Mouse (Mus musculus) lung, adult 2 months (tissue): ENCODE data around the gene Cyren.

ENCODE experiments used
- CTCF ChIP-seq: fragments of 200-500 bp; IDR thresholded peaks from 2 replicates; pipeline ENCODE4 v1.5.1; 2011; ENCODE audit warnings: mild to moderate bottlenecking, low read length, control low read depth; ENCODE audit not compliant: insufficient read depth
- POLR2A ChIP-seq: fragments of 200-500 bp; IDR thresholded peaks from 2 replicates; pipeline ENCODE4 v1.6.1; 2011; ENCODE audit warnings: low read depth, mild to moderate bottlenecking, control low read depth, low read length, borderline replicate concordance; ENCODE audit errors: extremely low read depth

GRCm38 (mm10) chr6:34901911-34902444 is 24.1 kb upstream of the Cyren start:
- TF ChIP-seq CTCF (no peak), POLR2A (no peak)
